Mouse (Mus musculus): ENCODE measurements around the gene Sp6. TPM values are rescaled to one million over a fixed set of nuclear protein-coding genes. Genes with fewer than 3 reads are reported as not detected.

The Sp6 gene
- 0.43 and 0.62 TPM in 2 replicates for polyA plus RNA-seq (2015; fragmentation: Nextera tagmentation; extraction: Ambion mirVana)

DNA sequence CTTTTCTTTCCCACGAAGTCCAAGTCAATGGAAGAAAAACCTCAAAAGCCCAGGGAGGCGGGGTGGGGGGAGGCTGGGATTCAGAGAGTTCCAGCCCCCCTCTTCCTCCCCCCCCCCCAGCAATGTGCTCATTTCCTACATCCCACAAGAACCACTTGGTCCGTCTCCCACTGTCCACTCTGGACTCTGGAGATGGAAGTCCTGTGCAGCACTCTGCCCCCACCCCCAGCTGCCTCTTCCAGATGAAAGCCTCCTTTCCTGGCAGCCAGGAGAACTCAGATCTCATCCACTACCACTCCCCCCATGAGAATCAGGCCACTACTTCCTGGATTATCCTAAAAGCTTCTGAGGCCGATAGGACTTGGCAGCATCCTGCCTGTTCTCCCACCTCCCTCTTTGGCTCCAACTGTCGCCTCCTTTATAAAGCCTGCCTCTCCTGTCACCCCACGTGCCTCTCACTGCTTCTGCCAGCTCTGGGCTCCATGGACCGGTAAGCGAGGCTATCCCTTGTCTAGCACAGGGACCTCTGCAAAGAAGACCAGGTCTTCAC is at the start of gene Sp6:
Sp6 (plus strand) TSS at position 274 of the 550 bp plus-strand sequence.
- no peak within 1 kb of the TSS for H3K4me3 ChIP-seq
- peaks cover 52% of the 10 kb centered on the region for H3K27me3 ChIP-seq
- H3K27ac ChIP-seq (replicated peaks) = no peak within 1 kb of the TSS
- peaks cover under 1% of the 10 kb centered on the region; the same call in 1 of the 2 replicates for H3K4me1 ChIP-seq (replicated peaks)
- H3K36me3 ChIP-seq = no peaks in the 10 kb centered on the region
- H3K4me2 ChIP-seq = no peak within 1 kb of the TSS
- ATAC-seq (ENCODE audit: low FRiP score, low read depth) = no peak
- H3K9me3 ChIP-seq = no peaks in the 10 kb centered on the region
- WGBS = 31% methylated on average over 7 of the region's 8 CpGs
- no peak within 1 kb of the TSS for H3K9ac ChIP-seq

DNA sequence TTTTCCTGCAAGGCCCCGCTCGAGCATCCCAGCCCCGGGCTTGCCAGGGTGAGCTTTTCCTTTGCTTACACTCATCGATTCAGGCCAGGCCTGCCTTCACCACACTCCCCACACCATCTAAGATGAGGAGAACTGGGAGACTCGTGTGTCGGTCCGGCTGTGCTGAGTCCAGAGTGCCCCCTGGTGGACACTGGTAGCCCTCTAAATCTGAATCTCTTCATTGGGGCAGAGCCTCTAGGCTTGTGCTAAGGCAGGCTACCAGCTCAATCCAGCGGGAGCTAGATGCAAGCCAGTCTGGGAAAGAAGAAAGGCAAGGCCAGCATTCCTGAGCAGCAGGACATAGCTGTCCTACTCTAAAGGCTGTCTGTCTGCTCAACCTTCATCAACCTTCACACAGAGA is 49.6 kb upstream of the Sp6 start:
- 21% methylated on average over 8 of the region's 8 CpGs for WGBS
- Histone ChIP-seq H3K27ac (replicated peaks) (no peak overlapping the region), H3K4me3 (no peak overlapping the region), H3K9me3 (no peaks in the 10 kb centered on the region), H3K4me2 (no peak overlapping the region), H3K27me3 (no peaks in the 10 kb centered on the region), H3K36me3 (peaks cover 40% of the 10 kb centered on the region), H3K9ac (no peak overlapping the region), H3K4me1 (replicated peaks) (no peaks in the 10 kb centered on the region)
- ATAC-seq (ENCODE audit: low FRiP score, low read depth) = peak; percentile 74; the same call in 1 of the 2 replicates

DNA sequence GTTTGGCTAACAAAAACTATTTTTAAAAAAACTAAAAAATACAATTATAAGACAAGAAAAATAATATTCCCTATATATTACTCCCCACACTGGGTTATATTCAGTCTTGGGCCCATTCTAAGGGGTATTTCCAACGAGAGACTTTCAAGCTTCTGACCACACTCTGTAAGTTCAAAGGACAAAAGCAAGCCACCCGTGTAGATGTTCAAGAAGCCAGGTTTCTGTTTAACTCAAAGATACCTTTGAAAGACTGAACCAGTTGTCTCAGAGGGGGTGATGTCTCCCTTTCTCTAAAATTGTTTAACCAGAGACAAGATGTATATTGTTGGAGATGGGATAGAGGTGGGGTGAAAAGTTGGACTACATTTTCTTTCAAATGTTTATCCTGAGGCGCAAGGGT is 47.0 kb upstream of the Sp6 start:
- no peak for ATAC-seq (ENCODE audit: low FRiP score, low read depth)
- H3K4me1 ChIP-seq (replicated peaks) = peaks cover 12% of the 10 kb centered on the region
- no peak overlapping the region for H3K4me2 ChIP-seq
- peaks cover 17% of the 10 kb centered on the region for H3K36me3 ChIP-seq
- 88% methylated on average over 3 of the region's 3 CpGs for WGBS
- H3K9ac ChIP-seq = no peak overlapping the region
- H3K9me3 ChIP-seq = no peaks in the 10 kb centered on the region
- H3K4me3 ChIP-seq = no peak overlapping the region
- H3K27ac ChIP-seq (replicated peaks) = no peak overlapping the region
- no peaks in the 10 kb centered on the region for H3K27me3 ChIP-seq

DNA sequence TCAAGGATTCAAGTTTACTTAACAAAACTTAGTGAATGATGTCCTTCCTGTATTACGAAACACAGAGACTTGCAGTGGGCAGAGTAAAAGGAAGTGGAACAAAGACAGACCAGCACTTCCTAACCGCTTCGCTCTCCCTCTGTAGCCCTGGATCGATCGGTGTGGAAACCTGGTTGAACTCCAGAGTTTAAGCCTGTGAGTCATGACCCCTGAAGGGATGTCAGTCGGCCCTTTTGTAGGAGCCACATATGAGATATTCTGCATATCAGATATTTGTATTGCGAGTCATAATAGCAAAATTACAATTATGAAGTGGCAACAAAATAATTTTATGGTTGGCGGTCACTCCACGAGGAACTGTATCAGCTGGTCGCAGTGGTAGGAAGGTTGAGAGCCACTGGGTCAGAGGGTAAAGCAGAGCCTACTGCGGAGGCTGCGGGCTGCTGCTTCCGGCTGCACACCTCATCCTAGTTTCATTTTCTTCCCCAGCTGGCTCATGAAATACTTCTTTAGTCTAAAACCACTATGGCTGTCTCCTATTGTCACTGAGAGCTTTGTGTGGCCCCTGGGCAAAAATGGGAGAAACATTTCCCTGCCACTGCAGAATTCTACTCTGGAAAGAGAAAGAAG is 46.2 kb upstream of the Sp6 start:
- Histone ChIP-seq H3K4me2 (no peak overlapping the region), H3K27ac (replicated peaks) (no peak overlapping the region), H3K36me3 (peaks cover 10% of the 10 kb centered on the region), H3K27me3 (no peaks in the 10 kb centered on the region), H3K4me3 (no peak overlapping the region), H3K9ac (no peak overlapping the region), H3K9me3 (no peaks in the 10 kb centered on the region), H3K4me1 (replicated peaks) (peaks cover 12% of the 10 kb centered on the region)
- WGBS = 88% methylated on average over 13 of the region's 13 CpGs
- ATAC-seq (ENCODE audit: low FRiP score, low read depth) = no peak

DNA sequence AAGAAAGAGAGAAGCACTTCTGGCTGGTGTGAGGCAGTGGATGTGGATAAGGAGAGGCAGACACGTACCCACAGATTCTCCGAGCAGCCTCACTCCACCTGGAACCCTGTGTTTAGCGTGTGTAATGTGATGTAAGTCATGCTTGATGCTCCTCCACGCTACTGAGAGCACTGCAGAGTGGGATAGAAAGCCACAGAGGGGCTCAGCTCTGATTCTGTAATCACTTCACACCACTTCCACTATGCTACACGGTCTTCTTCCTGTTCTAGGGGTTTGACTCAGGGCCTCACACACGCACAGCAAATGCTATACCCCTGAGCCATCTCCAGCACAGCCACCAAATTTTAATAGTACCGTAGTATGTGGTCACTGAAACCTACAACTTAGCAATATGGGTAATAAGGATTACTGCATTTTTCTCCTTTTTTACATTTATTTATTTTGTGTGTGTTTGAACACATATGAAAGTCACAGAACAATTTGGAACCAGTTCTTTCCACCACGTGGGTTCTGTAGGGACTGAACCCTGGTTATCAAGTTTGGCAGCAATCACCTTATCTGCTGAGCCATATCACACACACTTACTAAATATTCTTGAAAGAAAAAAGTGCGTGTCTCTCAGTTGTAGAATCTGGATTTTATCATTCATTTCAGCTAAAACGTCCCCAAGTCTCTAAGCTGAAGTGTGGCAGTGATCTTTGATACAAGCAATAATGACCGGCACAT is 45.5 kb upstream of the Sp6 start:
- no peak overlapping the region for H3K9ac ChIP-seq
- WGBS = 88% methylated on average over 11 of the region's 11 CpGs

DNA sequence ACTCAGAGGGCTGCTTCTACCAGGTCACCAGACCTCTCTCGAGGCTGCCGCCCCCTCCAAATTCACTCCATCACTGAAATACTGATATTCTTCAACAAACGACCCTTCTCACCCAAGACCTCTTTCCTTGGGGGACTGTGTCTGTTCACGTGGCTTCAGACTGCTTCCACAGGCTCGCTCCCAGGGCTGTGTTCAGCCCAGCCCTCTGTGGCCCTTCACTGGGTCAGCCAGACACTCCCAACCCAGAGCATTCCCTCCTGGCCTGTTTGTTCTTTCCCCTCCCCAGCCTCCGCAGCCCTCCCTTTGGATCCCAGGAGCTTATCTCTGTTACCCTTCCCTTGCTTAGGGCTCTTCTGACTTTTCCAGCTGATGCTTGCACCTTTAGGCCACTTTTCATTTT is 44.7 kb upstream of the Sp6 start:
- Histone ChIP-seq H3K9ac (no peak overlapping the region), H3K4me3 (no peak overlapping the region)
- no peak for ATAC-seq (ENCODE audit: low FRiP score, low read depth)

More for the DNA sequence above, 45.5 kb upstream of the Sp6 start:
- no peak overlapping the region for H3K4me2 ChIP-seq
- H3K4me1 ChIP-seq (replicated peaks) = peaks cover 18% of the 10 kb centered on the region
- H3K27me3 ChIP-seq = no peaks in the 10 kb centered on the region
- peaks cover 3% of the 10 kb centered on the region; the same call in 1 of the 2 replicates for H3K36me3 ChIP-seq
- no peak overlapping the region for H3K4me3 ChIP-seq
- ATAC-seq (ENCODE audit: low FRiP score, low read depth) = no peak
- no peaks in the 10 kb centered on the region for H3K9me3 ChIP-seq
- no peak overlapping the region for H3K27ac ChIP-seq (replicated peaks)

DNA sequence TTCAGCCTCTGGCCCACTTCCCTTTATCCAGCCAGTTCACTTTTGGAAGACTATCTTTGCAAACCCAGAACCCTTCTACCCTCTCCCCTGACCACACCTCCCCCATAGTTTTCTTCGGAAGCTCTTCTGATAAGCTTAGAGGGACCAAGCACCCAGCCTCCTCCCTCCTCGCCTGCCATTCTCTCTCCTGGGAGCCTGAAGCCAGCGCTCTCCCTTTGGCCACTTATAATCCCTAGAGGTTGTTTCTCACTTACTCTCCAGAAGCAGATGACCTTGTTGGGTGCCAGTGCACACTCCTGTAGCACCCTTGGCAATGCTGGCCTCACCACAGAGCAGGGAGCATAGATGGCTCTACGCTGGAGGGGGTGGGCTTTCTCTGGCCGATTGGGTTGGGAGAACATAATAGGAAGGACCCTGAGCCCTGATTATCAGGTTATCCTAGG is 43.9 kb upstream of the Sp6 start:
- H3K4me3 ChIP-seq = no peak overlapping the region
- H3K27me3 ChIP-seq = no peaks in the 10 kb centered on the region
- no peaks in the 10 kb centered on the region for H3K9me3 ChIP-seq
- 88% methylated on average over 5 of the region's 5 CpGs for WGBS
- peaks cover 33% of the 10 kb centered on the region for H3K4me1 ChIP-seq (replicated peaks)
- no peak overlapping the region for H3K9ac ChIP-seq
- H3K4me2 ChIP-seq = no peak overlapping the region
- ATAC-seq (ENCODE audit: low FRiP score, low read depth) = no peak; the same call in 1 of the 2 replicates
- H3K36me3 ChIP-seq = no peaks in the 10 kb centered on the region
- peak overlapping the region; percentile 53 for H3K27ac ChIP-seq (replicated peaks)

More for the DNA sequence above, 44.7 kb upstream of the Sp6 start:
- Histone ChIP-seq H3K9me3 (no peaks in the 10 kb centered on the region), H3K4me1 (replicated peaks) (peaks cover 25% of the 10 kb centered on the region), H3K27me3 (no peaks in the 10 kb centered on the region), H3K27ac (replicated peaks) (0 out of 2 replicates have a peak overlapping the region, but pooled peaks have one; percentile 53), H3K4me2 (no peak overlapping the region), H3K36me3 (no peaks in the 10 kb centered on the region)
- WGBS = 78% methylated on average over 6 of the region's 6 CpGs

DNA sequence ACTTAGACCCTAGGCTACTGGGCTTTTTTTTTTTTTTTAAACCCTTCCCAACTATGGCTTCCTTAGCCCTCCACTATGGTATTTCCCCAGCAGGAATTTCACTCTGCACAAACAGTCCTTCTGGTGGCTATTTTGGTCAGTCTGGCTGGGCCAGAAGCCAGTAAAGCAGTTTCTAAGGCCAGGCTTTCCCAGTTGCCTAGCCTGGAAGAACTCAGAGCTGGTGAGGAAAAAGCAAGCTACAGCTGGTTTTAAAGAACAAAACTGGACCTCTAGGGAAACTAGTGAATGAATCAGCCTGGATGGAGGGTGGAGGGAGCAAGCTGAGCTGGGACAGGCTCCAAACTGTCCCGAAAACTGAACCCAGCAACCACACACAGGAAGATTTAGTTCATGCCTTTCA is 43.4 kb upstream of the Sp6 start:
- Histone ChIP-seq H3K4me1 (replicated peaks) (peaks cover 36% of the 10 kb centered on the region), H3K4me3 (no peak overlapping the region), H3K27ac (replicated peaks) (peak overlapping the region; percentile 53; the same call in 1 of the 2 replicates), H3K9ac (no peak overlapping the region), H3K4me2 (no peak overlapping the region), H3K27me3 (no peaks in the 10 kb centered on the region), H3K36me3 (no peaks in the 10 kb centered on the region), H3K9me3 (no peaks in the 10 kb centered on the region)
- WGBS = 48% methylated on average over 1 of the region's 1 CpGs
- ATAC-seq (ENCODE audit: low FRiP score, low read depth) = no peak

DNA sequence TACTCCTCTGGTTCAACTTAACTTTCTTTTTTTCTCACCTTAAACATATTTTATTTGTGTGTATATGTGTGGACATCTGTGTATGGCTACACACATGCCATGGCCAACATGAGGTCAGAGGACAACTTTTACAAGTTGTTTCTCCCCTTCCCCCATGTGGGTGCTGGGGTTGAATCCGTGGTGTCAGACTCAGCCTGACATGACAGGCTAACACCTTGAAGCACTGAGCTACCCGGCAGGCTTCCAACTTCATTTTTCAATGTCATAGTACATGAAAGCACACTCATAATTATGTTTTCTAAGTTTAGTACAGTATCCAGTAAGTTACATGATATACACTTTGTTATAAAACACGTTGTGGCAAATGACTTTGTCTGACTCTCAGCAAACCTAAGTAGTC is 42.9 kb upstream of the Sp6 start:
- H3K36me3 ChIP-seq = no peaks in the 10 kb centered on the region
- peak overlapping the region; percentile 53; the same call in 1 of the 2 replicates for H3K27ac ChIP-seq (replicated peaks)
- WGBS = 82% methylated on average over 3 of the region's 3 CpGs
- no peak for ATAC-seq (ENCODE audit: low FRiP score, low read depth)
- H3K9ac ChIP-seq = no peak overlapping the region
- no peaks in the 10 kb centered on the region for H3K9me3 ChIP-seq
- no peak overlapping the region for H3K4me2 ChIP-seq
- H3K4me3 ChIP-seq = no peak overlapping the region
- no peaks in the 10 kb centered on the region for H3K27me3 ChIP-seq
- peaks cover 37% of the 10 kb centered on the region for H3K4me1 ChIP-seq (replicated peaks)

DNA sequence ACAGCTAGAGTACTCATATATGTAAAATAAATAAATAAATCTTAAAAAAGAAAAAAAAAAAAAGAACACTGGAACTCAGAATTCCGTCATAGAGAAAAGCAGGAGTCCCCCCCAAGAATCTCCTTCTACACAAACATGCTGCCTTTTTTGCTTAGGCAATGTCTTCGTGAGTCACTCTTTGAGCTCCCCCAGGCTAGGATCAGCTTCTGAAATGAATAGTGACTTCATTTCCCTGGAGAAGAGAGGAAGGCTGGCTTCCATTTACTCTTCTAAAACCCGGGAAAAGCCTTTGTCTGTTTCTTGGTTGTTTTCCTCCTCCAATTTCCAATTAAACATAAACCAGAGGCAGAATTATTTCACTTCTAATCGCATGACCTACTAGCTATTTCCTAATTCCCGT is 40.3 kb upstream of the Sp6 start:
- no peak for ATAC-seq (ENCODE audit: low FRiP score, low read depth)
- peak overlapping the region; percentile 61 for H3K27ac ChIP-seq (replicated peaks)
- no peak overlapping the region for H3K9ac ChIP-seq
- no peak overlapping the region for H3K4me3 ChIP-seq
- peaks cover 51% of the 10 kb centered on the region for H3K4me1 ChIP-seq (replicated peaks)
- H3K27me3 ChIP-seq = no peaks in the 10 kb centered on the region
- H3K9me3 ChIP-seq = no peaks in the 10 kb centered on the region
- H3K36me3 ChIP-seq = no peaks in the 10 kb centered on the region
- 61% methylated on average over 5 of the region's 5 CpGs for WGBS
- no peak overlapping the region for H3K4me2 ChIP-seq

DNA sequence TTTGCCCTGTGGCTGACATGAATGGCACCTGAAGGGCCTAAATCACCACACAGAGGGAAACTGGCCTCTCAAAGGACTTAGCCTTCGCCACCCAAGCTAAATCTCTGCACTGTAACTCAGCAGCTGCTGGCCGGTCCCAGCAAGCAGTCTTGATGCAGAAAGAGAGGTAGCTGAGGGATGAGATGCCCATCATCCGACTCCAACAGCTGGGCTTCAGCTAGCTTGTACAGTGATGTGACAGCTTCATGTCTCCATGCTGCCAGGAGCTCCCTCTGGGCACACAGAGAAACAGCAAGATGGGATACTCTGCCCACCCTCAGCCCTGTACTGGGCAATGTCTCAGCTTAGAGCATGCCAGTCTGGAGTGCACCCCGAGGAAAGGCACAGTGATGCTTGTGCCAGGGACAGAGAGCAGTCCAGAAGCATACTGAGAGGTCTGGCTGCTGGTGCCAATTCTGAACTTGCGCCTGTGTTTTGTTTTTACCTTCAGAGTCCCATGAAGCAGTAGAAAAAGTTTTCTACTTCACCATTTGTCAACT is 39.7 kb upstream of the Sp6 start:
- ATAC-seq (ENCODE audit: low FRiP score, low read depth) = no peak
- peak overlapping the region; percentile 39 for H3K27ac ChIP-seq (replicated peaks)
- H3K9ac ChIP-seq = no peak overlapping the region
- no peaks in the 10 kb centered on the region for H3K9me3 ChIP-seq
- no peaks in the 10 kb centered on the region for H3K27me3 ChIP-seq
- H3K36me3 ChIP-seq = no peaks in the 10 kb centered on the region
- 71% methylated on average over 5 of the region's 5 CpGs for WGBS
- H3K4me3 ChIP-seq = no peak overlapping the region
- H3K4me1 ChIP-seq (replicated peaks) = peaks cover 54% of the 10 kb centered on the region
- no peak overlapping the region for H3K4me2 ChIP-seq

DNA sequence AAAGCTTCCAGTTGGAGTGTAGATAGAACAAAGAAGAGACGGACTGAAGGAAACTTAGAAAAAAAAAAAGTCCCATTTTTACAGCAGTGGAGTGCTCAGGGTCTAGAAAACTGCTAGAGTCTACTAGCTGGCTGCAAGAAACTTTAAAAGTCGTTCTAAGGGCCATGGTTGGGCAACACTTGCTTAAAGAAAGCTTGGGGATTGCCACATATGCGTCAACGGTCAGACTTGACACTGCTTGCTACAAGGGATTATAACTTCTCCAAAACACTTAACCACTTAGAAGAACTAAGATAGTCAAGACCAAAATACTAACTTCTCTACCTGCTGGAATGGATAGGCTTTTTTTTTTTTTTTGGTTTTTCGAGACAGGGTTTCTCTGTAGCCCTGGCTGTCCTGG is 38.4 kb upstream of the Sp6 start:
- H3K4me1 ChIP-seq (replicated peaks) = peaks cover 50% of the 10 kb centered on the region
- WGBS = 91% methylated on average over 5 of the region's 5 CpGs
- H3K4me3 ChIP-seq = no peak overlapping the region

More for the DNA sequence above, 38.4 kb upstream of the Sp6 start:
- H3K9me3 ChIP-seq = no peaks in the 10 kb centered on the region
- no peak overlapping the region for H3K27ac ChIP-seq (replicated peaks)
- H3K9ac ChIP-seq = no peak overlapping the region
- no peaks in the 10 kb centered on the region for H3K27me3 ChIP-seq
- no peak for ATAC-seq (ENCODE audit: low FRiP score, low read depth)
- H3K4me2 ChIP-seq = no peak overlapping the region
- H3K36me3 ChIP-seq = no peaks in the 10 kb centered on the region

Measured in hindbrain, embryonic 15.5 days (tissue).